Mouse (Mus musculus) embryonic facial prominence, embryonic 13.5 days (tissue): ENCODE data around the gene Smad6. TPM values are rescaled to one million over a fixed set of nuclear protein-coding genes. Genes with fewer than 3 reads are reported as not detected.

ENCODE experiments used
- ATAC-seq: fragments of 200-750 bp; cut with Nextera tagmentation; 2 replicates; pipeline ENCODE4 v1.8.0; 2017; ENCODE audit warnings: low read depth; ENCODE audit not compliant: insufficient number of reproducible peaks, insufficient read depth, low FRiP score, low TSS enrichment
- H3K27ac ChIP-seq: fragments of 300-500 bp; sonication (generic); 2 replicates; pipeline ENCODE4 v1.5.1; 2015; ENCODE audit warnings: moderate library complexity, mild to moderate bottlenecking, inconsistent platforms
- H3K27me3 ChIP-seq: fragments of 300-500 bp; sonication (generic); 2 replicates; pipeline ENCODE4 v1.6.1; 2015; ENCODE audit warnings: mild to moderate bottlenecking, inconsistent platforms
- H3K36me3 ChIP-seq: fragments of 300-500 bp; sonication (generic); 2 replicates; pipeline ENCODE4 v1.6.1; 2015; ENCODE audit warnings: mild to moderate bottlenecking, inconsistent platforms
- H3K4me1 ChIP-seq: fragments of 300-500 bp; sonication (generic); 2 replicates; pipeline ENCODE4 v1.6.1; 2015; ENCODE audit warnings: inconsistent platforms
- H3K4me2 ChIP-seq: fragments of 300-500 bp; sonication (generic); 2 replicates; pipeline ENCODE4 v1.6.1; 2015; ENCODE audit warnings: moderate library complexity, mild to moderate bottlenecking, inconsistent platforms
- H3K4me3 ChIP-seq: fragments of 300-500 bp; sonication (generic); 2 replicates; pipeline ENCODE4 v1.5.1; 2015; ENCODE audit warnings: mild to moderate bottlenecking, inconsistent platforms
- H3K9ac ChIP-seq: fragments of 300-500 bp; sonication (generic); 2 replicates; pipeline ENCODE4 v1.6.1; 2015; ENCODE audit warnings: mild to moderate bottlenecking, inconsistent platforms
- H3K9me3 ChIP-seq: fragments of 300-500 bp; sonication (generic); 2 replicates; pipeline ENCODE4 v1.6.1; 2016; ENCODE audit warnings: inconsistent platforms
- WGBS: fragments of 180-500 bp; shearing (Covaris S2); methylation state at CpG from one replicate; pipeline ENCODE4 v1.1.7; 2015; ENCODE audit warnings: mixed read lengths; 5-methylcytosine and 5-hydroxymethylcytosine counted together
- polyA plus RNA-seq: library from polyadenylated mRNA; unstranded; fragments of >200 nt; fragmentation: Nextera tagmentation; extraction: Ambion mirVana; gene quantifications from 2 replicates; pipeline ENCODE4 v1.2.1, GENCODE M21; 2015

The Smad6 gene
- polyA plus RNA-seq, 1 experiment from 2014 or later: 17.4 TPM

DNA sequence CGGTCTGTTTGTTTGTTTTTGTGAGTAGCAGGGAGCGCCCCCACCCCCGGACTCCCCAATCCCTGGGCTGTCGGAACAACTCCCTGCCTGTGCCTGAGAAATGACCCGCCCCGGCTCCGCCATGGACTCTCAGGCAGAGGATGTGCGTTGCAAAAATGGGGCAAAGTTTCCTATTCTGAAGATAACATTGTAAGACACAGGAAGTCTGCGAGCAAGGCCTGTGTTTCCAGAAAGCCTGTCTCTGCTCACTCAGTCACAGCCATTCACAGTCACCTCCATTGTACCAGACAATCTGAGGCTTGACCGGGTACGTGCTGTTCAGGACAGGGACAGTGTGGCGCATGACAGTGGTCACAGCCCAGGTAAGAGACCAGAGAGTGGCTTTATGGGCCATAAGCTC, 51.5 kb downstream of the Smad6 start:
- peaks cover 4% of the 10 kb centered on the region; the same call in 1 of the 2 replicates for H3K36me3 ChIP-seq
- H3K4me3 ChIP-seq: no peak overlapping the region
- H3K4me2 ChIP-seq: no peak overlapping the region
- no peaks in the 10 kb centered on the region for H3K9me3 ChIP-seq
- H3K4me1 ChIP-seq: peaks cover 94% of the 10 kb centered on the region
- H3K27ac ChIP-seq: peak overlapping the region; percentile 76
- WGBS: 75% methylated on average over 12 of the region's 12 CpGs
- ATAC-seq: no peak
- H3K9ac ChIP-seq: peak overlapping the region; percentile 4; the same call in 1 of the 2 replicates
- H3K27me3 ChIP-seq: no peaks in the 10 kb centered on the region

- no peak overlapping the region for H3K4me3 ChIP-seq
- H3K4me2 ChIP-seq: no peak overlapping the region
- no peak overlapping the region for H3K9ac ChIP-seq
- H3K9me3 ChIP-seq: no peaks in the 10 kb centered on the region
- WGBS: 60% methylated on average over 10 of the region's 10 CpGs
- H3K27me3 ChIP-seq: no peaks in the 10 kb centered on the region
- H3K4me1 ChIP-seq: peaks cover 93% of the 10 kb centered on the region
- H3K27ac ChIP-seq: peak overlapping the region; percentile 76
- peaks cover 4% of the 10 kb centered on the region; the same call in 1 of the 2 replicates for H3K36me3 ChIP-seq
- no peak for ATAC-seq
These were observed 52.4 kb downstream of the Smad6 start for GRCm38 (mm10) chr9:63969467-63969866.

- Histone ChIP-seq H3K27me3 (no peaks in the 10 kb centered on the region), H3K4me3 (no peak overlapping the region), H3K27ac (peak overlapping the region; percentile 76), H3K4me1 (peaks cover 94% of the 10 kb centered on the region), H3K4me2 (no peak overlapping the region), H3K36me3 (peaks cover 4% of the 10 kb centered on the region; the same call in 1 of the 2 replicates), H3K9ac (no peak overlapping the region), H3K9me3 (no peaks in the 10 kb centered on the region)
- 49% methylated on average over 9 of the region's 9 CpGs for WGBS
- no peak for ATAC-seq
These were observed 53.3 kb downstream of the Smad6 start for GRCm38 (mm10) chr9:63968592-63968991.

GRCm38 (mm10) chr9:63967408-63968172, 54.3 kb downstream of the Smad6 start:
- peak overlapping the region; percentile 76 for H3K27ac ChIP-seq
- H3K36me3 ChIP-seq: peaks cover 3% of the 10 kb centered on the region; the same call in 1 of the 2 replicates
- no peak overlapping the region for H3K4me3 ChIP-seq
- H3K4me2 ChIP-seq: no peak overlapping the region
- no peak for ATAC-seq
- H3K9me3 ChIP-seq: no peaks in the 10 kb centered on the region
- WGBS: 69% methylated on average over 14 of the region's 14 CpGs
- peaks cover 94% of the 10 kb centered on the region for H3K4me1 ChIP-seq
- H3K27me3 ChIP-seq: no peaks in the 10 kb centered on the region
- 0 out of 2 replicates have a peak overlapping the region, but pooled peaks have one; percentile 28 for H3K9ac ChIP-seq

- Histone ChIP-seq H3K9ac (peak overlapping the region; percentile 40; the same call in 1 of the 2 replicates), H3K9me3 (no peaks in the 10 kb centered on the region), H3K4me2 (0 out of 2 replicates have a peak overlapping the region, but pooled peaks have one; percentile 10), H3K27ac (peak overlapping the region; percentile 75), H3K4me1 (peaks cover 96% of the 10 kb centered on the region), H3K27me3 (no peaks in the 10 kb centered on the region), H3K36me3 (no peaks in the 10 kb centered on the region), H3K4me3 (no peak overlapping the region)
- WGBS: 12% methylated on average over 4 of the region's 4 CpGs
- ATAC-seq: no peak
These were observed 56.3 kb downstream of the Smad6 start for GRCm38 (mm10) chr9:63965579-63965981.

DNA sequence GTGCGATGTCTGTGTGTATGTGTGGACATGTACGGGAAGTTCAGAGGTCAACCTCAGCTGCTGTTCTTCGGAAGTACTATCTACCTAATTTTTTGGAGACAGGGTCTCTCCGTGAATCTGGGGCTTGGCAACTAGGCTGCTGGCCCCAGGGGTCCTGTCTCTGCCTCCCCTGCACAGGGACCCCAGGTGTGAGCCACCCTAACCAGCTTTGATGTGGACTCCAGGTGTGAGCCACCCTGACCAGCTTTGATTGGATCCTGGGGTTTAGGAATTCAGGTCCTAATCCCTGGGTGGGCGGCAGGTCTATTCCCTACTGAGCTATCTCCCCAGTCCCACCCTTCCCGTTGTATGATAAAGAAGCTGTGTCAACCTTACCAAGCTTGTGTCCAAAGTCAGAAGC, 60.0 kb downstream of the Smad6 start:
- 65% methylated on average over 6 of the region's 6 CpGs for WGBS
- peaks cover 97% of the 10 kb centered on the region for H3K4me1 ChIP-seq
- H3K36me3 ChIP-seq: no peaks in the 10 kb centered on the region
- no peak overlapping the region for H3K9ac ChIP-seq
- no peaks in the 10 kb centered on the region for H3K27me3 ChIP-seq
- no peaks in the 10 kb centered on the region for H3K9me3 ChIP-seq
- H3K4me2 ChIP-seq: no peak overlapping the region
- H3K4me3 ChIP-seq: no peak overlapping the region
- 0 out of 2 replicates have a peak overlapping the region, but pooled peaks have one; percentile 16 for H3K27ac ChIP-seq
- no peak for ATAC-seq

DNA sequence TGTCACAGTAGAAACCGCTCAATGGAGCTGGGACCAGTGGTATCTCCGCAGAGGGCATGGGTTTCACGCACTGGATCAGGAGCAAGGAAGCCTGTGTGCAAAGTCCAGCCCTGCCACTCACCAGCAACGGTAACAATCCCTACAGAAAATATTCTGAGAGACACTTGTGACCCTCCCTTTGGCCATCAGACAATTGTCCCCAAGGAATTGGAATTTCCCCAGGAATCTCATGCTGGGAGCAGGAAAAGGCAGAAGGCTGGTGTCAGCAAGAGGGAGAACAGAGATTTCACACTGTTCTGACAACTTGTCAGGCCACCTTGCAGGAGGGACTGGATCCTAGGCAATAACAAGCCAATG, 61.1 kb downstream of the Smad6 start:
- ATAC-seq: no peak
- no peaks in the 10 kb centered on the region for H3K27me3 ChIP-seq
- H3K9me3 ChIP-seq: no peaks in the 10 kb centered on the region
- H3K36me3 ChIP-seq: no peaks in the 10 kb centered on the region
- WGBS: 17% methylated on average over 4 of the region's 4 CpGs
- peak overlapping the region; percentile 95 for H3K27ac ChIP-seq
- H3K9ac ChIP-seq: peak overlapping the region; percentile 64; the same call in 1 of the 2 replicates
- H3K4me1 ChIP-seq: peaks cover 98% of the 10 kb centered on the region
- H3K4me2 ChIP-seq: peak overlapping the region; percentile 51
- no peak overlapping the region for H3K4me3 ChIP-seq

GRCm38 (mm10) chr9:63959933-63960828, 61.7 kb downstream of the Smad6 start:
- ATAC-seq: no peak
- peak overlapping the region; percentile 95 for H3K27ac ChIP-seq
- peaks cover 98% of the 10 kb centered on the region for H3K4me1 ChIP-seq
- WGBS: 3% methylated on average over 21 of the region's 21 CpGs
- H3K4me2 ChIP-seq: peak overlapping the region; percentile 51
- peak overlapping the region; percentile 6; the same call in 1 of the 2 replicates for H3K4me3 ChIP-seq
- no peaks in the 10 kb centered on the region for H3K27me3 ChIP-seq
- no peaks in the 10 kb centered on the region for H3K9me3 ChIP-seq
- H3K36me3 ChIP-seq: no peaks in the 10 kb centered on the region
- H3K9ac ChIP-seq: peak overlapping the region; percentile 64

- peak overlapping the region; percentile 95 for H3K27ac ChIP-seq
- 11% methylated on average over 17 of the region's 17 CpGs for WGBS
- no peaks in the 10 kb centered on the region for H3K9me3 ChIP-seq
- H3K27me3 ChIP-seq: no peaks in the 10 kb centered on the region
- H3K4me2 ChIP-seq: peak overlapping the region; percentile 51
- H3K36me3 ChIP-seq: no peaks in the 10 kb centered on the region
- H3K9ac ChIP-seq: peak overlapping the region; percentile 64
- H3K4me3 ChIP-seq: peak overlapping the region; percentile 15
- H3K4me1 ChIP-seq: peaks cover 96% of the 10 kb centered on the region
- no peak; the same call in 1 of the 2 replicates for ATAC-seq
These were observed 62.5 kb downstream of the Smad6 start for GRCm38 (mm10) chr9:63959129-63959932.

- H3K36me3 ChIP-seq: peaks cover 5% of the 10 kb centered on the region
- no peaks in the 10 kb centered on the region for H3K9me3 ChIP-seq
- WGBS: 11% methylated on average over 15 of the region's 15 CpGs
- H3K4me3 ChIP-seq: peak overlapping the region; percentile 20; the same call in 1 of the 2 replicates
- no peak for ATAC-seq
- H3K4me2 ChIP-seq: peak overlapping the region; percentile 51
- H3K9ac ChIP-seq: peak overlapping the region; percentile 64
- peak overlapping the region; percentile 95 for H3K27ac ChIP-seq
- H3K27me3 ChIP-seq: no peaks in the 10 kb centered on the region
- peaks cover 88% of the 10 kb centered on the region for H3K4me1 ChIP-seq
These were observed 63.4 kb downstream of the Smad6 start for GRCm38 (mm10) chr9:63958337-63959030.
